Mouse (Mus musculus): ENCODE measurements around the gene Hcfc1r1.

DNA sequence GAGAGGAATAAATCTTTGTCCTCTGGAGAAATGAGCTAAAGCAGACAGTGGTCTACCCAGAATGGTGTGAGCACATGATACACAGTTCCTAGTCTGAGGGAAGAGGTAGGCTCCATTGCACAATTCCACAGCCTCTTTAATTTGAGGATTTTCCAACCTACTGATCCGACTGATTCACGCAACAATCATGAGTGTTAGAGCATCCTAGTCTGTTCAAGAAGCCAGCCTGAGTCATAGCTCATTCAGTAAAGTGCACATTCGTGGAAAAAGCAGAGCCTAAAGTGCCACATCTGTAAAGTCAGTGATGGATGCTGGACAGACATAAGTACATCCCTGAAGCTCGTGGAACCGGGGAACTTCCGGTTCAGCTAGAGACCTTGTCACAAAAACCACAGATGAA is 22.0 kb upstream of the Hcfc1r1 start:
- no peak for TF ChIP-seq CTCF (IDR thresholded peaks at IDR 0.05; ENCODE audit: insufficient read depth, low read depth, low read length)
- TF ChIP-seq POLR2A (IDR thresholded peaks at IDR 0.05; ENCODE audit: insufficient read depth, low read depth, low read length): no peak

Measured in olfactory bulb, adult 2 months (tissue).